Mouse (Mus musculus) liver, postnatal 0 days (tissue): ENCODE measurements around the gene Nme4.

Source experiments
- CTCF ChIP-seq: sonication (generic); IDR thresholded peaks from 2 replicates; pipeline ENCODE4 v1.5.1; 2016; ENCODE audit warnings: antibody characterized with exemption, low read depth
- EP300 ChIP-seq: IDR thresholded peaks from 2 replicates; pipeline ENCODE4 v1.6.1; 2016; ENCODE audit warnings: antibody characterized with exemption, low read depth, mild to moderate bottlenecking

DNA sequence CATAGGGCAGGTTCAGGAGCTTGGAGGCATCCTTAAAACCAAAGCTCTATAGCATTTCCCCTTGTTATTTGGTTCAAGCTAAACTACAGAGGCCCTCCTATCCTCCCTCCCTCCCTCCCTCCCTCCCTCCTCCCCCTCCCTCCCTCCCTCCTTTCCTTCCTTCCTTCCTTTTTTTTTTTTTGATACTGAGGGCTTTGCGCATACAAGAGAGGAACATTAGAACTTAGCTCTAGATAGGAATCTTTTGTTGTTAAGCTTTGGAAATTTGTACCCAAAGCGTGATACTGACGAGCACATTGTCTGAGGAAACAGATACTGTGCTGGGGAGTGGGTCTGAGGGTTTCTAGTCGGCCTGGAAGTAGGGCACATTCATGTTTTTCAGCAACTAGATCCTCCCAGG is 10.2 kb upstream of the Nme4 start:
- TF ChIP-seq CTCF (no peak), EP300 (no peak)
